Mouse (Mus musculus) kidney, embryonic 16.5 days (tissue): ENCODE data around the gene Usp8. TPM values are rescaled to one million over a fixed set of nuclear protein-coding genes. Genes with fewer than 3 reads are reported as not detected.

Experiments used
- ATAC-seq: fragments of 200-750 bp; cut with Nextera tagmentation; 2 replicates; pipeline ENCODE4 v1.8.0; 2017; ENCODE audit warnings: moderate TSS enrichment; ENCODE audit not compliant: low FRiP score, low TSS enrichment
- H3K27ac ChIP-seq: fragments of 300-500 bp; sonication (generic); 2 replicates; pipeline ENCODE4 v1.5.1; 2014; ENCODE audit warnings: low read length
- H3K27me3 ChIP-seq: fragments of 300-500 bp; sonication (generic); 2 replicates; pipeline ENCODE4 v1.6.1; 2014; ENCODE audit warnings: low read length, control low read depth, mixed read lengths; ENCODE audit not compliant: insufficient read depth
- H3K36me3 ChIP-seq: fragments of 300-500 bp; sonication (generic); 2 replicates; pipeline ENCODE4 v1.6.1; 2014; ENCODE audit warnings: low read length, control low read depth, mixed read lengths; ENCODE audit not compliant: insufficient read depth
- H3K4me1 ChIP-seq: fragments of 300-500 bp; sonication (generic); 2 replicates; pipeline ENCODE4 v1.6.1; 2014; ENCODE audit warnings: low read length, control low read depth, mixed read lengths; ENCODE audit not compliant: insufficient read depth
- H3K4me2 ChIP-seq: fragments of 300-500 bp; sonication (generic); replicated peaks from 2 replicates; pipeline ENCODE4 v1.6.1; 2014; ENCODE audit warnings: low read depth, low read length
- H3K4me3 ChIP-seq: fragments of 300-500 bp; sonication (generic); 2 replicates; pipeline ENCODE4 v1.5.1; 2014; ENCODE audit warnings: mild to moderate bottlenecking, low read length
- H3K9ac ChIP-seq: fragments of 300-500 bp; sonication (generic); replicated peaks from 2 replicates; pipeline ENCODE4 v1.6.1; 2014; ENCODE audit warnings: low read length
- H3K9me3 ChIP-seq: fragments of 300-500 bp; sonication (generic); 2 replicates; pipeline ENCODE4 v1.6.1; 2016; ENCODE audit warnings: low read length, control low read depth
- WGBS: fragments of 180-500 bp; shearing (Covaris S2); extraction: QIAGEN DNeasy Blood & Tissue Kit; methylation state at CpG from one replicate; pipeline ENCODE4 v1.1.7; 2014; 5-methylcytosine and 5-hydroxymethylcytosine counted together
- polyA plus RNA-seq: library from polyadenylated mRNA; unstranded; fragments of >200 nt; fragmentation: Nextera tagmentation; extraction: Ambion mirVana; gene quantifications from 2 replicates; pipeline ENCODE4 v1.2.1, GENCODE M21; 2015

The Usp8 gene
- polyA plus RNA-seq, 1 experiment from 2014 or later: 50.7 TPM

DNA sequence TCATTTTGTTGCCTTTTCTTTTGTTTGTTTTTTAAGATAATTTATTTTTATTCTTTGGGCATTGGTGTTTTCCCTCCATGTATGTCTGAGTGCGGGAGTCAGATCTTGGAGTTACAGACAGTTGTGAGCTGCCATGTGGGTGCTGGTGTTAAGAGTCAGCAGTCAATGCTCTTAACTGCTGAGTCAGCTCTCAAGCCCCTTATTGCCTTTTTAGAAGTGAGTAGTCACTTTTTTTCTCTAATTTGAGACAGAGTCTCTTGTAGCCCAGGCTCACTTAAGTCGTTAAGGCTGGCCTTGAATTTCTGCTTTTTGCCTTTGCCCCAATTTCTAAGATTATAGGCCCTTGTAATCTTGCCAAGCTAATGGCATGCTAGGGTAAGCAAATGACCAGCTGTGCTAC, 23.4 kb downstream of the Usp8 start:
- no peaks in the 10 kb centered on the region for H3K9me3 ChIP-seq
- H3K27me3 ChIP-seq: no peaks in the 10 kb centered on the region
- no peak overlapping the region for H3K9ac ChIP-seq
- no peak overlapping the region for H3K27ac ChIP-seq
- no peaks in the 10 kb centered on the region for H3K4me1 ChIP-seq
- 77% methylated on average over 2 of the region's 2 CpGs for WGBS
- H3K36me3 ChIP-seq: peaks cover 33% of the 10 kb centered on the region
- ATAC-seq: no peak
- H3K4me3 ChIP-seq: no peak overlapping the region
- no peak overlapping the region for H3K4me2 ChIP-seq

DNA sequence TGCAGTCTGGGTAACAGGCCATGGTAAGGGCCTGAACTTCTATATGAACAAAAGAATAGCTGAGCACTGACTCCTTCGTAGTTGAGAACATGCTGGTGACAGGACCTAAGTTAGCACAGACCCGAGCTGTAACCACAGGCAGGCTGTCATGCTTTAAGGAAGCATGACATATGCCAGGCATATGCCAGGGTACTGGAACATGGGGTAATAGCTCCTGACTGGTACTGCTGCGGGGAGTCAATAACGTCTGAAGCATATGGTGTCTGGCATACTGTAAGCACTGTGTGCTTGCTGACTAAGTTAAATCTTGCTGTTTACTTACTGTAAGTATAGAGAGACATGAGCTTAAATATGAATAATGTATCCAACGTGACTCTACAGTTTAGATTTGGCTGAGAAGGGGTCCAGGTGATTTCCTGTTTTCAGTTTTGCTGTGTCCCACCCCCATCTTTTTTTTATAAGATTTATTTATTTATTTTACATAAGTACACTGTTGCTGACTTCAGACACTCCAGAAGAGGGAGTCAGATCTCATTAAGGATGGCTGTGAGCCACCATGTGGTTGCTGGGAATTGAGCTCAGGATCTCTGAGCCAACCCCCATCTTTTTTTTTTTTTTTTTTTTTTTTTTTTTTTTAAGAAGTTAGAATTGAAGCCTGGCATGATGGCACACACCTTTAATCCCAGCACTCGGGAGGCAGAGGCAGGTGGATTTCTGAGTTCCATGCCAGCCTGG, 28.4 kb downstream of the Usp8 start:
- Histone ChIP-seq H3K27me3 (no peaks in the 10 kb centered on the region), H3K4me3 (no peak overlapping the region), H3K4me2 (no peak overlapping the region), H3K9ac (no peak overlapping the region), H3K27ac (no peak overlapping the region), H3K4me1 (no peaks in the 10 kb centered on the region), H3K9me3 (no peaks in the 10 kb centered on the region), H3K36me3 (peaks cover 52% of the 10 kb centered on the region)
- no peak for ATAC-seq
- WGBS: 93% methylated on average over 6 of the region's 6 CpGs

DNA sequence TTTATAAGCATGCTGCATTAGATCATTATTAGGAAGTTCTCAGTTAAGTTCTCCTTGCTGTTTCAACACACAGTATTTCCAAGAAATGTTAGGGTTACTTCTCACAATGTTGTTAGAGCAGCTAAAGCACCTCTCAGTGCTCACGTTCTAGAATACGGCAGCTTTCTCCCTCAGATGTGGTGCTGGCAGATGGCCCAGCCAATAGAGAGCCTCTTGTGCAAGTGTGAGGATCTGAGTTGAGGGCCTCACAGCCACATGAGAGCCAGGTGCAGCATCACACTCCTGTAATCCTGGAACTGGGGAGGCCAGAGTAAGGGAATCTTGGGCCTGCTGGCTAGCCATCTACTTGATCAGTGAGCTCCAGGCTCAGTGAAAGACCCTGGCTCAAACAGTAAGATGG, 33.2 kb downstream of the Usp8 start:
- WGBS: 85% methylated on average over 2 of the region's 2 CpGs
- Histone ChIP-seq H3K4me2 (no peak overlapping the region), H3K9ac (no peak overlapping the region), H3K27ac (no peak overlapping the region), H3K4me3 (no peak overlapping the region), H3K27me3 (no peaks in the 10 kb centered on the region), H3K4me1 (no peaks in the 10 kb centered on the region), H3K9me3 (no peaks in the 10 kb centered on the region), H3K36me3 (peaks cover 51% of the 10 kb centered on the region)
- ATAC-seq: no peak

DNA sequence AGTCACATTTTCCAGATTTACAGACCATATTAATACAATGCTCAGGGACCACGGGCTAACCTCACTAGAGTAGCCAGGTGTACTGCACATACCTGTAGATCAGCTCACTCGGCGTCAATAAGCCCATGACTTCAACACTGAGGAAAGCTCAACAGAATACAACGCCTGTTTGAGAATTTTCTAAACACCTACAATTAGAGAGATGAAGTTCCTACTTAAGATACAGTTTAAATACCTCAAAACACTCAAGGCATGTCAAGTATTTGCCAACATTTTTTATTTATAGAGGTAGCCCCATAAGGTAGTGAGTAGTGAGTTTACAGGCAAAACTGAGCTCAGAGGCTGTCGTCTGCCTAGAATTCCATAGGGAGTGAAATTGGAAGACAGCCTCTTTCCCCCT, 36.3 kb downstream of the Usp8 start:
- 82% methylated on average over 5 of the region's 5 CpGs for WGBS
- no peaks in the 10 kb centered on the region for H3K4me1 ChIP-seq
- H3K27ac ChIP-seq: no peak overlapping the region
- no peaks in the 10 kb centered on the region for H3K9me3 ChIP-seq
- no peak for ATAC-seq
- H3K36me3 ChIP-seq: peaks cover 50% of the 10 kb centered on the region
- H3K4me3 ChIP-seq: no peak overlapping the region
- H3K4me2 ChIP-seq: no peak overlapping the region
- H3K9ac ChIP-seq: no peak overlapping the region
- H3K27me3 ChIP-seq: no peaks in the 10 kb centered on the region

DNA sequence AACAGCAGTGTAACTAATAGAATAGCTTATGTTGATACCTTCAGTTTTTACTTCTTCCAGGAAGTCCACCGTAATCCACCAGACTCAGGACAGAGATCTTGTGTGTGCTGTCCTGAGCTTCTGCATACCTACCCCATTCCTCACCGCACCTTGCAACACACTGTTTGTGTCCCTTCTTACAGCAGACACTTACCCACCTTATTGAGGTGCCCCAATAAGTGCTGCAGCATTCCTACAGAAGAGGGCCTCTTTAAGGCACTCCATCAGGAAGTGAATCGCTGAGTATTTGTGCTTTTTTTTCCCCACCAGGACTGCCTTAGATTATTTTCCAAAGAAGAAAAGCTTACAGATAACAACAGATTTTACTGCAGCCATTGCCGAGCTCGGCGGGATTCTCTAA, 48.5 kb downstream of the Usp8 start:
- Histone ChIP-seq H3K36me3 (peaks cover 70% of the 10 kb centered on the region), H3K27me3 (no peaks in the 10 kb centered on the region)

DNA sequence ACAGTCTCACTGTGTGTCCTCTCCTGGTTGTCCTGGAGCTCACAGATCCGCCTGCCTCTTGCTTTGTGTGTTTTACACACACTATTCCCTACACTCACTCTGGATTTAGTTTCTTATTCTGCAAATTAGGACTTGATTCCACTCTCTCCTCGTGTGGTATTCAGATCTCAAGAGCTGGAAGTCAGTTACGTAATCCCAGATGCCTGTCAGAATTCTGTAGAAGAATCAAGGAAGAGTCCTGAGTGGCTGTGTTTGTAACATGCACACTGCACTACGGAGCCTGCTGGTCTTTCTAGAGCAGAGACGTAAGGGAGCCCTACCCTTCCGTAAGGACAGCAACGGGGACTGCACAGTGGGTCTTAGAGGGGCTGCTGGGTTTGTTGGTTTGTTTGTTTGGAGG, 52.2 kb downstream of the Usp8 start:
- Histone ChIP-seq H3K4me2 (no peak overlapping the region), H3K27me3 (no peaks in the 10 kb centered on the region), H3K9me3 (no peaks in the 10 kb centered on the region), H3K4me3 (no peak overlapping the region), H3K4me1 (no peaks in the 10 kb centered on the region), H3K36me3 (peaks cover 65% of the 10 kb centered on the region), H3K9ac (no peak overlapping the region), H3K27ac (no peak overlapping the region)
- WGBS: 93% methylated on average over 7 of the region's 7 CpGs
- ATAC-seq: no peak

More for the DNA sequence above, 48.5 kb downstream of the Usp8 start:
- H3K4me1 ChIP-seq: no peaks in the 10 kb centered on the region
- no peak overlapping the region for H3K9ac ChIP-seq
- no peak overlapping the region for H3K27ac ChIP-seq
- H3K4me3 ChIP-seq: no peak overlapping the region
- H3K9me3 ChIP-seq: no peaks in the 10 kb centered on the region
- ATAC-seq: no peak
- H3K4me2 ChIP-seq: no peak overlapping the region
- 97% methylated on average over 6 of the region's 6 CpGs for WGBS

DNA sequence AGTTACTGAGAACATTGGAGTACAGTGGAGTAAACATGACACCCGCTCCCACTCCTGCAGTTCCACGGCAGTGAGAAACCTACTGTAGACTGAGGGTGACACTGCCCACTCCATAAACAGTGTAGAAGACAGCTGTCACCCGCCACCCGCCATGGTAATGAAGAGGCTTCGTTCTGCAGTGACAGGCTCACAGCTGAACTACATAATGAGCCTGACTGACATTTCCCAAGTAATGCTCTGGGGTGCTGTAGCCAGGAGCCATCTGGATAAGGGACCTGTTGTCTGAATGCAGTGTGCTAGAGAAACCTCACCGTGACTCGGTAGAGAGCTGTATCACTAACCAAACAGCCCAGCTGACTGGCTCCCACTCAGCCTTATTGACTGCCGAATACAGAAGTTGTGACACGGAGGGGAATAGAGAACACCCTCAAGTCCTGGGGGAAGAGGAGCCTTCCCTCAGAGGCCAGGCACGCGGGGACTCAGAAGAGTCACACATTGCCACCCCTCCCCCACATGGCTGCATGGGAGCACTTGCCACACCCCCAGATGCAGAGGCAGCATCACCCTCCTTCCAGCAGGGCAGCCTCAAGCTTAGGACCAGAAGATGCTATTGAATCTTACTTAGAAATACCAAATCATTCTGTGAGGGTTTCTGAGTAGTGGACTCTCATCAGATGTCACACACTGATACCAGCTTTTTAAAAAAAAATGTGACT, 58.9 kb downstream of the Usp8 start:
- H3K9ac ChIP-seq: no peak overlapping the region
- no peaks in the 10 kb centered on the region for H3K4me1 ChIP-seq
- H3K27ac ChIP-seq: no peak overlapping the region
- no peaks in the 10 kb centered on the region for H3K9me3 ChIP-seq
- peak; percentile 35; the same call in 1 of the 2 replicates for ATAC-seq
- no peak overlapping the region for H3K4me2 ChIP-seq
- H3K36me3 ChIP-seq: peaks cover 19% of the 10 kb centered on the region
- H3K4me3 ChIP-seq: no peak overlapping the region
- WGBS: 27% methylated on average over 11 of the region's 11 CpGs
- no peaks in the 10 kb centered on the region for H3K27me3 ChIP-seq

DNA sequence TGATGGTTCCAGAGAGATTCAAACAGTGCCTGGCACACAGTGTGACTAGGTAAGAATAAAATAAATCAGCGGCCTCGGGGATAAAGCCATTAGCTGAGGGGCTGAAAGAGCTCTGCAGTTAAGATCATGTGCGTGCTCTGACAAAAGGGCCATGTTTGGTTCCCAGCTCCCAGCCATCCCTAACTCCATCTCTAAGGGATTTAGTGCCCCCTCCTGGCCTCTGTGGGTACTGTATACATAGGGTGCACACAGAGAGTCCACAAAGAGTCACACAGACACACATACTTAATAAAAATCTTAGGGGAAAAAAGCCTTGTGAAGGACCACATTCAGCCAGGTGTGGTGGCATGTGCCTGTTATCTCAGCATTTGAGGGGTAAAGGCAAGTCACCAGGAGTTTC, 60.5 kb downstream of the Usp8 start:
- 98% methylated on average over 3 of the region's 3 CpGs for WGBS
- no peak overlapping the region for H3K4me2 ChIP-seq
- no peaks in the 10 kb centered on the region for H3K9me3 ChIP-seq
- H3K4me1 ChIP-seq: no peaks in the 10 kb centered on the region
- no peaks in the 10 kb centered on the region for H3K27me3 ChIP-seq
- H3K36me3 ChIP-seq: peaks cover 3% of the 10 kb centered on the region
- H3K27ac ChIP-seq: no peak overlapping the region
- H3K9ac ChIP-seq: no peak overlapping the region
- no peak for ATAC-seq
- no peak overlapping the region for H3K4me3 ChIP-seq

DNA sequence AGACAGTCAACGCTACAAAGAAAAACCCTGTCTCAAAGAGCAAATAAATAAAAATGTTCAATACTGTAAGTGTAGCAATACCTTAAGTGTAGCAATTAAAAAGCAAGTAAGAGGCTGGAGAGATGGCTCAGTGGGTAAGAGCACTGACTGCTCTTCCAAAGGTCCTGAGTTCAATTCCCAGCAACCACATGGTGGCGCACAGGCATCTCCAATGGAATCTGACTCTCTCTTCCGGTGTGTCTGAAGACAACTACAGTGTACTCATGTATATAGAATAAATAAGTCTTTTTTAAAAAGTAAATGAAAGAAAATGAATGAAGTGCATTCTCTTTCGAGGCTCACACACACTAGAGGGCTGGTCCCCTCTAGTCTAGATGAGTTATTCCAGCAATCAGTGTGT, 61.1 kb downstream of the Usp8 start:
- H3K9me3 ChIP-seq: no peaks in the 10 kb centered on the region
- no peak for ATAC-seq
- H3K4me3 ChIP-seq: no peak overlapping the region
- H3K4me2 ChIP-seq: no peak overlapping the region
- H3K27me3 ChIP-seq: no peaks in the 10 kb centered on the region
- H3K4me1 ChIP-seq: no peaks in the 10 kb centered on the region
- no peak overlapping the region for H3K27ac ChIP-seq
- H3K9ac ChIP-seq: no peak overlapping the region
- no peaks in the 10 kb centered on the region for H3K36me3 ChIP-seq
- WGBS: 69% methylated on average over 4 of the region's 4 CpGs
